Mouse (Mus musculus): ENCODE data around the gene Klf12. TPM values are rescaled to one million over a fixed set of nuclear protein-coding genes. Genes with fewer than 3 reads are reported as not detected.

Klf12 gene
- total RNA-seq, 2 experiments from 2014 or later: 19.0 to 20.2 TPM

GRCm38 (mm10) chr14:100054150-100054549 is 230.3 kb downstream of the Klf12 start:
- no peak for DNase-seq (ENCODE audit: low spot score in 2 of 2)

GRCm38 (mm10) chr14:100053456-100053855 is 231.0 kb downstream of the Klf12 start:
- no peak for DNase-seq (ENCODE audit: low spot score in 2 of 2)

GRCm38 (mm10) chr14:100052876-100053275 is 231.6 kb downstream of the Klf12 start:
- no peak for DNase-seq (ENCODE audit: low spot score in 2 of 2)

GRCm38 (mm10) chr14:100045431-100045830 is 239.0 kb downstream of the Klf12 start:
- no peak for DNase-seq (ENCODE audit: low spot score in 2 of 2)

- DNase-seq (ENCODE audit: low spot score in 2 of 2): no peak
These were observed 242.7 kb downstream of the Klf12 start for GRCm38 (mm10) chr14:100041823-100042222.

- DNase-seq (ENCODE audit: low spot score in 2 of 2): no peak
These were observed 257.8 kb downstream of the Klf12 start for GRCm38 (mm10) chr14:100026671-100027070.

GRCm38 (mm10) chr14:100017219-100017618 is 267.3 kb downstream of the Klf12 start:
- DNase-seq (ENCODE audit: low spot score in 2 of 2): no peak

GRCm38 (mm10) chr14:100010525-100010924 is 274.0 kb downstream of the Klf12 start:
- no peak for DNase-seq (ENCODE audit: low spot score in 2 of 2)

GRCm38 (mm10) chr14:100009790-100010382 is 274.6 kb downstream of the Klf12 start:
- DNase-seq (ENCODE audit: low spot score in 2 of 2): peak in 1 of 2 experiments; percentile 26

GRCm38 (mm10) chr14:99983510-99983909 is 301.0 kb downstream of the Klf12 start:
- DNase-seq (ENCODE audit: low spot score in 2 of 2): no peak

GRCm38 (mm10) chr14:99981209-99981608 is 303.3 kb downstream of the Klf12 start:
- DNase-seq (ENCODE audit: low spot score in 2 of 2): no peak

GRCm38 (mm10) chr14:99967920-99968319 is 316.6 kb downstream of the Klf12 start:
- DNase-seq (ENCODE audit: low spot score in 2 of 2): no peak

- no peak for DNase-seq (ENCODE audit: low spot score in 2 of 2)
These were observed 323.8 kb downstream of the Klf12 start for GRCm38 (mm10) chr14:99960500-99961229.

GRCm38 (mm10) chr14:99955133-99955532 is 329.3 kb downstream of the Klf12 start:
- DNase-seq (ENCODE audit: low spot score in 2 of 2): no peak

GRCm38 (mm10) chr14:99944221-99945108 is 340.0 kb downstream of the Klf12 start:
- no peak for DNase-seq (ENCODE audit: low spot score in 2 of 2)

- peak; percentile 22 to 49 for DNase-seq (ENCODE audit: low spot score in 2 of 2)
These were observed 341.3 kb downstream of the Klf12 start for GRCm38 (mm10) chr14:99943156-99943555.

GRCm38 (mm10) chr14:99933456-99933855 is 351.0 kb downstream of the Klf12 start:
- DNase-seq (ENCODE audit: low spot score in 2 of 2): no peak

- peak; percentile 47 to 68 for DNase-seq (ENCODE audit: low spot score in 2 of 2)
These were observed 352.6 kb downstream of the Klf12 start for GRCm38 (mm10) chr14:99931879-99932278.

- no peak for DNase-seq (ENCODE audit: low spot score in 2 of 2)
These were observed 372.6 kb downstream of the Klf12 start for GRCm38 (mm10) chr14:99911912-99912311.

- DNase-seq (ENCODE audit: low spot score in 2 of 2): no peak
These were observed 373.6 kb downstream of the Klf12 start for GRCm38 (mm10) chr14:99910876-99911275.

GRCm38 (mm10) chr14:99900902-99901301 is 383.6 kb downstream of the Klf12 start:
- DNase-seq (ENCODE audit: low spot score in 2 of 2): no peak

GRCm38 (mm10) chr14:99898861-99899260 is 385.6 kb downstream of the Klf12 start:
- no peak for DNase-seq (ENCODE audit: low spot score in 2 of 2)

All from gastrocnemius, postnatal 4 days (tissue).